Mouse (Mus musculus) testis, adult 2 months (tissue): ENCODE data around the gene Nfx1.

Experiments used
- CTCF ChIP-seq: fragments of 200-500 bp; IDR thresholded peaks from 2 replicates; pipeline ENCODE4 v1.5.1; 2012; ENCODE audit warnings: low read depth, mild to moderate bottlenecking, inconsistent platforms, low read length, moderate library complexity; ENCODE audit not compliant: control insufficient read depth, insufficient read depth, insufficient replicate concordance
- POLR2A ChIP-seq: fragments of 200-500 bp; IDR thresholded peaks from 2 replicates; pipeline ENCODE4 v1.6.1; 2012; ENCODE audit warnings: low read depth, mild to moderate bottlenecking, inconsistent platforms, low read length, moderate library complexity; ENCODE audit not compliant: control insufficient read depth

GRCm38 (mm10) chr4:41031242-41031641, 60.5 kb downstream of the Nfx1 start:
- TF ChIP-seq CTCF (no peak), POLR2A (no peak)
